Mouse (Mus musculus): ENCODE measurements around the gene Paqr6. TPM values are rescaled to one million over a fixed set of nuclear protein-coding genes. Genes with fewer than 3 reads are reported as not detected.

The Paqr6 gene
- not detected for polyA plus RNA-seq (2017; shearing (Covaris generic))

DNA sequence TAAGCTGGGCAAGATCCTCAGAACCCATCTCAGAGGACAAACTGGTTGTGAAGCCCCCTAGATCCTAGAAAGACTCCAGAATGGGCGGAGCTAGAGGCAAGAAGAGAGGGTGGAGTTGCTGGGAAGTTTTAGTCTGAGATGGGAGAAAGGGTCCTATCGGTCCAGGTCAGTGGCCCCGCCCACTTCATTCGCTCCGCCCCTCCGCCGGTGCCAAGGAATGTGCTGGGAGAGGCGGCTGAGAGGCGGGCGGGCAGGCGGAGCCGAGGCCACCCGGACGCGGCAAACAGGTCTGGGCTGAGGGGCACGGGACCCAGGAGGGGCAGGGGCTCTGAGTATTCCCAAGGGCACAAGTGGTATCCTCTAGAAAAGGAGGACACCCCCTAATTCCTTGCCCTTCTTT, at the start of gene Paqr6:
Gene Paqr6 (plus strand): TSS at position 248 of the 400 bp plus-strand sequence.

DNA sequence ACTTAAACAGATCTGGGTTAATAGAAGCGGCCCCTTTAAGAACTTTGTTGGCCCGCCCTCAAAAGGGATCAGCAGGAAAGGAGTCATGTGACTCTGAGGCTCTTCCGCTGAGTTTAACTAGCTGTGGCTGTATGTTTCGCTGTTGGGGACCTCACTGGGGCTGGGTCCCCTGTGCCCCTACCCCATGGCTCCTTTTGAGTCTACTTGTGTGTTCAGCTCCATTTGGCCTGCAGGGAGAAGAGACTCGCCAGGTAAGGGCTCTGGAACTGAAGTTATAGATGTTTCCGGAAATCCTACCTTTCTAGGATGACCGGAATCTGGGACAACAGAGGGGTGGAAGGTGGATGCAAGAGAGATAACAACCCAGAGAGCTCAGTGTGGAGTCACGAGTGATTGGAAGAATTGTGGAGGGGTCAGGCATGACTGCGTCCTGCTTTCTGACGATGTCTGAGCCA, 39.4 kb upstream of the Paqr6 start, which contains the start of gene Glmp:
Gene Glmp (plus strand): TSS at position 73 of the 455 bp plus-strand sequence.

DNA sequence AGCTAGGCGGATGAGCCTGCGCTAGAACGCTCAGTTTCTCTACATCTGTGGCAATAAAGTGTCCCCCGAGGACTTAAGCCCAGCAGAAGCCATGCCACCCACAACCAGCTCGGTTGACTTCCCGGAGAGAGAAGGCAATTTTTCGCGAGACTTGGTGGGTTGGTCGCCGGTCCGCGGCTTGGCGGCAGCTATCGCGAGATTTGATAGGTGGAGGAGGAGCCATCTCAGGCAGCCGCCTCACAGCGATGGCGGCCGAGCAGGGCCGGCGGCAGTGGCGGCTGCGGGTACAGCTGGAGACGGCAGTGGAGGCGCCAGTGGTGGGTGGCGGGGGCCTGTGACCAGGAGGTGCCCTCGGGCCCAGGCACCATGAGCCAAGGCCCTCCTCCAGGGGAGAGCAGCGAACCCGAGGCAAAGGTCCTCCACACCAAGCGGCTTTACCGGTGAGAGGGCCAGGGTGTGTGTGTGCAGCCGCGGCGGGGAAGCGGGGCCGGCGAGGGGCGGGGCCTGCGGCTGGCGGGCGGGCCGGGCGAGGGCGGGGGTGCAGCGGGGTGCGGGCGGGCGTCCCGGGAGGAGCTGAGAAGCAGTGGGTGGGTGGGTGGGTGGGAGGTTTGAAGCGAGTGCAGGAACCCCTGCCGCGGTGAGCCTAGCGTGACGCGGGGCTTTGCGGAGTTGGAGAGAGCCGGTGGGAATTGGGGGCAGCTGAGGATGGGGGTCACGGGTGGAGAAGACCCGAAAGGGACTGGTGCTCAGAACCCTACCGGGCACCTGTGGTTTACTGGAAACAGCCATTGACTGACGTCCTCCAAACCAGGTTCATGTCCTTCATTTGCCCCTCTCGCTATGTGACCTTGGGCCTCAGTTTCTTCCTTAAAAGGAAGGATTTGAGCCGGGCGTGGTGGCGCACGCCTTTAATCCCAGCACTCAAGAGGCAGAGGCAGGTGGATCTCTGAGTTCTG, 28.0 kb upstream of the Paqr6 start, which contains the start of the genes Tmem79 and Smg5:
Gene Tmem79 (minus strand): TSS at position 91 of the 956 bp plus-strand sequence.
Gene Smg5 (plus strand): TSS at position 203 of the 956 bp plus-strand sequence.

DNA sequence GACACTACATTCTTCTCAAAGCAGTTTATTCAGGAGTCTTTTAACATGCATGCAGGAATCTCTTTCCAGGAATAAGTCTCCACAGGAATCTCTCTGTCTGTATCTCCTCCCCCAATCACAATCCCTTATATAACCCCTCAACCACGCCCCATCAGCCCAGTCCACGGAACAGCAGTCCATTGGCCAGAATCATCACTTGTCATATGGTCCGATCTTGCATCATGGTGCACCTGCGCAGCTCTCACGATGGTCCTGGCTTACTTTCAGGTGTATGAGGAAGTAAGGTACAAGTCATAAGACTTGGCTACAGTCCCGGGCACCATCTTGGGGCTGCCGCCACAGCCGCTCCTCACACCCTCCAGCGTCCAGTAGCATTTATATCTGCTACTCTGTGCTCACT, 8.3 kb downstream of the Paqr6 start, which contains the start of gene Bglap3:
Gene Bglap3 (minus strand): TSS at position 101 of the 400 bp plus-strand sequence.

DNA sequence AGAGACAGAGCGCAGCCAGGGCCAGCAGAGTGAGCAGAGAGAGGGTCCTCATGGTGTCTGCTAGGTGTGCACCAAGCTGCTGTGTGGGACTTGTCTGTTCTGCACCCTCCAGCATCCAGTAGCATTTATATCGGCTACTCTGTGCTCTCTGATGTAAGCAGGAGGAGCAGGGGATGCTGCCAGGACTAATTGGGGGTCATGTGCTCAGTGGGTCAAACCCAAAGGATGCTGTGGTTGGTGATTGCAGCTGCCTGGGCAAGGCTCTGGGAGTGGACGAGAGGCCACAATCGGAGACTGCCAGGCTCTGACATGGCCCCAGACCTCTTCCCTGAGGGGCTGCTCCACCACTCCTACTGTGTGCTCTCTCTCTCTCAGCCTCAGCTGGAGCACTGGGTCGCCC, 14.2 kb downstream of the Paqr6 start, which contains the start of gene Bglap2:
Gene Bglap2 (minus strand): TSS at position 101 of the 400 bp plus-strand sequence.

DNA sequence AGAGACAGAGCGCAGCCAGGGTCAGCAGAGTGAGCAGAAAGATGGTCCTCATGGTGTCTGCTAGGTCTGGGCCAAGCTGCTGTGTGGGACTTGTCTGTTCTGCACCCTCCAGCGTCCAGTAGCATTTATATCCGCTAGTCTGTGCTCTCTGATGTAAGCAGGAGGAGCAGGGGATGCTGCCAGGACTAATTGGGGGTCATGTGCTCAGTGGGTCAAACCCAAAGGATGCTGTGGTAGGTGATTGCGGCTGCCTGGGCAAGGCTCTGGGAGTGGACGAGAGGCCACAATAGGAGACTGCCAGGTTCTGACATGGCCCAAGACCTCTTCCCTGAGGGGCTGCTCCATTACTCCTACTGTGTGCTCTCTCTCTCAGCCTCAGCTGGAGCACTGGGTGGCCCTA, 20.0 kb downstream of the Paqr6 start, which contains the start of gene Bglap:
Gene Bglap (minus strand): TSS at position 101 of the 400 bp plus-strand sequence.

DNA sequence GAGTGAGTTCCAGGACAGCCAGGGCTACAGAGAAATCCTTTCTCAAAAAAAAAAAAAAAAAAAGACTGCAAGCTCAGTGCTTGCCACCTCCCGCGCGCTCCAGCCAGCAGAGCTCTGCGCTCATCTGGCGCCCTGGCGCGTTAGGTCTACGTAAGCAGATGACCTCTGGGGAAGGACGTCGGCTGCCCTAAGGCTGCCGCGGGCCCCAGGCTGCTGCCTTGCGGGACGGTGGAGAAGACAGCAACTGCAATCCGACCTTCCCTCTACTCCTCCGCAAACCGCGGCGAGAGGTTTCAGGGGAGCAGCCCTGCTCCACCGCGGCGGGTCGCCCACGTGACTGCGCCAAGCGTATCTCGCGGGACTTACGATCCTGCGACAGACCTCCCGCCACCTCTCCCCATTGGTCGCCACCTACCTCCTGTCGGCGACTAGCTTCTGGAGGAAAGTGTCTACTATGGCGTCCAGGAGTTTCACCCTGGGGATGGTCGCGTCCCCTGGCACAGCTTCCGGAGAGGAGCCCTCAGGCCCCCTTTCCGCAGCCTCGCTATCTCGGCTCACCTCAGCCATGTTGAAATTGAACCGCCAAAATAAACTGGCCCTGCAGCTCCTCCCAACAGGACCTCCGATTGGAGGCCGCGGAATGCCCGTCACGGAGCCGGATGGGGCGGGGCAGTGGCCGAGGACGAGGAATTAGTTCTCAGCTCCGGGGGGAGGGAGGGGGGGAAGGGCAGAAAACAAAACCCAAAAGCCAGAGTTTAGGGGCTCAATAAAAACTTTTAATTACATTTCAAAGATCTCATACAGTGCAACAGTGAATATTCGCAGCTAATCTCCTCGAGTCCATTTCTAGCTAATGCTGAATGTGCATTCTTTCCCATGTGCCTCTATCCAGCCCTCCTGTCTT, 45.6 kb downstream of the Paqr6 start, which contains the start of gene Pmf1:
Gene Pmf1 (minus strand): TSS at position 591 of the 904 bp plus-strand sequence.

Other genes with a start within 250 kb of the Paqr6 start
- 168 TPM for gene Mef2d, start 222.2 kb upstream of the Paqr6 start, polyA plus RNA-seq (2017; shearing (Covaris generic))
- not detected for gene Rhbg, start 109.9 kb upstream of the Paqr6 start, polyA plus RNA-seq (2017; shearing (Covaris generic))
- not detected for gene Gm38392, start 77.4 kb upstream of the Paqr6 start, polyA plus RNA-seq (2017; shearing (Covaris generic))
- 4.1 TPM for gene Tsacc, start 67.6 kb upstream of the Paqr6 start, polyA plus RNA-seq (2017; shearing (Covaris generic))
- 309 TPM for gene Cct3, start 67.5 kb upstream of the Paqr6 start, polyA plus RNA-seq (2017; shearing (Covaris generic))
- 191 TPM for gene Glmp, start 39.6 kb upstream of the Paqr6 start, polyA plus RNA-seq (2017; shearing (Covaris generic))
- gene Tmem79, start 28.4 kb upstream of the Paqr6 start, polyA plus RNA-seq (2017; shearing (Covaris generic)) = 0.46 TPM
- 35.6 TPM for gene Smg5, start 28.3 kb upstream of the Paqr6 start, polyA plus RNA-seq (2017; shearing (Covaris generic))
- not detected for gene Bglap3, start 8.2 kb downstream of the Paqr6 start, polyA plus RNA-seq (2017; shearing (Covaris generic))
- not detected for gene Bglap2, start 14.1 kb downstream of the Paqr6 start, polyA plus RNA-seq (2017; shearing (Covaris generic))
- gene Bglap, start 19.9 kb downstream of the Paqr6 start, polyA plus RNA-seq (2017; shearing (Covaris generic)) = not detected
- 30.9 TPM for gene Pmf1, start 45.7 kb downstream of the Paqr6 start, polyA plus RNA-seq (2017; shearing (Covaris generic))
- 14.6 TPM for gene Slc25a44, start 60.6 kb downstream of the Paqr6 start, polyA plus RNA-seq (2017; shearing (Covaris generic))
- 162 TPM for gene Sema4a, start 96.6 kb downstream of the Paqr6 start, polyA plus RNA-seq (2017; shearing (Covaris generic))
- gene Lmna, start 145.4 kb downstream of the Paqr6 start, polyA plus RNA-seq (2017; shearing (Covaris generic)) = 189 TPM
- 0.06 TPM for gene Mex3a, start 167.8 kb downstream of the Paqr6 start, polyA plus RNA-seq (2017; shearing (Covaris generic))
- gene Rab25, start 183.7 kb downstream of the Paqr6 start, polyA plus RNA-seq (2017; shearing (Covaris generic)) = not detected
- 126 TPM for gene Lamtor2, start 188.5 kb downstream of the Paqr6 start, polyA plus RNA-seq (2017; shearing (Covaris generic))
- 35.6 TPM for gene Ubqln4, start 189.2 kb downstream of the Paqr6 start, polyA plus RNA-seq (2017; shearing (Covaris generic))
- 65.0 TPM for gene Ssr2, start 211.3 kb downstream of the Paqr6 start, polyA plus RNA-seq (2017; shearing (Covaris generic))
- gene Arhgef2, start 241.4 kb downstream of the Paqr6 start, polyA plus RNA-seq (2017; shearing (Covaris generic)) = 79.7 TPM